Comparison of ENCODE assay signal across 8 mouse cellular contexts in genomic region chr1:186748724-186749653, GRCm38 (mm10). TPM values are rescaled to one million over a fixed set of nuclear protein-coding genes. Genes with fewer than 3 reads are reported as not detected.
DNase-seq lines count a peak whose midpoint lies in the region; ATAC-seq and TF ChIP-seq lines count a peak whose summit lies in the region.

TSS of gene Rrp15 (minus strand) at chr1:186749358.

- peak within 1 kb of the TSS; percentile 87 for H3K9ac ChIP-seq in hindbrain, postnatal 0 days (replicated peaks; ENCODE audit: low read length)

- H3K4me3 ChIP-seq in gastrocnemius, adult 2 months, result peak within 1 kb of the TSS; percentile 86
- peak within 1 kb of the TSS; percentile 69 for H3K4me3 ChIP-seq in hindbrain, postnatal 0 days (ENCODE audit: low read length)
- peak within 1 kb of the TSS; percentile 82 for H3K4me3 ChIP-seq in left cerebral cortex, adult 2 months

- peak; percentile 96 for DNase-seq in ZHBTc4 (ENCODE audit: low read depth, low spot score)
- DNase-seq in gastrocnemius, adult 2 months, result peak; percentile 88
- peak; percentile 93 for DNase-seq in hindbrain, postnatal 0 days (ENCODE audit: low spot score)
- peak; percentile 82 to 89 for DNase-seq in left cerebral cortex, adult 2 months (ENCODE audit: extremely low spot score in 1 of 2, low spot score in 2 of 2)
- DNase-seq in right cerebral cortex, adult 2 months (ENCODE audit: low spot score in 2 of 2), result peak; percentile 87 to 88
- peak; percentile 81 for DNase-seq in urinary bladder, postnatal 14 days (ENCODE audit: low spot score)

- WGBS in hindbrain, postnatal 0 days, result under 1% methylated on average over 46 of the region's 46 CpGs

- intact Hi-C loops in gastrocnemius, adult 2 months (cut with DNase I), result no loop called here
- intact Hi-C loops in left cerebral cortex, adult 2 months (cut with DNase I), result no loop called here

- H3K36me3 ChIP-seq in hindbrain, postnatal 0 days (ENCODE audit: insufficient read depth, low read length), result no peaks in the 10 kb centered on the region; the same call in 1 of the 2 replicates

- peak within 1 kb of the TSS; percentile 90 for H3K27ac ChIP-seq in gastrocnemius, adult 2 months
- peak within 1 kb of the TSS; percentile 89 for H3K27ac ChIP-seq in hindbrain, postnatal 0 days
- peak within 1 kb of the TSS; percentile 89 for H3K27ac ChIP-seq in left cerebral cortex, adult 2 months

- peak within 1 kb of the TSS; percentile 91 for H3K4me2 ChIP-seq in hindbrain, postnatal 0 days (ENCODE audit: low read depth, low read length)

- H3K27me3 ChIP-seq in hindbrain, postnatal 0 days (ENCODE audit: insufficient read depth, low read length), result no peaks in the 10 kb centered on the region

- H3K9me3 ChIP-seq in hindbrain, postnatal 0 days (ENCODE audit: low read length), result no peaks in the 10 kb centered on the region

- H3K4me1 ChIP-seq in hindbrain, postnatal 0 days (ENCODE audit: insufficient read depth, low read length), result peaks cover 17% of the 10 kb centered on the region; the same call in 1 of the 2 replicates

- no peak for TF ChIP-seq CTCF in gastrocnemius, adult 2 months (IDR thresholded peaks at IDR 0.05)
- TF ChIP-seq CTCF in hindbrain, postnatal 0 days (IDR thresholded peaks at IDR 0.05; ENCODE audit: low read depth), result no peak
- TF ChIP-seq CTCF in left cerebral cortex, adult 2 months (IDR thresholded peaks at IDR 0.05), result no peak

- peak; percentile 97 for ATAC-seq in common myeloid progenitor, adult 5-6 weeks (replicated peaks; ENCODE audit: low read depth, poor library complexity, severe bottlenecking)
- ATAC-seq in hindbrain, postnatal 0 days, result peak; percentile 95
- ATAC-seq in megakaryocyte, adult 5-6 weeks (ENCODE audit: poor library complexity, severe bottlenecking), result peak; percentile 98

RNA-seq across cellular contexts. Expression of gene Rrp15, which starts in this region (rescaled TPM):
- 147 and 148 TPM in 2 replicates for total RNA-seq in common myeloid progenitor, adult 5-6 weeks (2017)
- total RNA-seq in gastrocnemius, adult 2 months (2021), result 10 to 100 TPM; 12.1 to 13.7 TPM
- total RNA-seq in hindbrain, postnatal 0 days (2014; rRNA removed), result 5.4 and 10.4 TPM in 2 replicates
- polyA plus RNA-seq in hindbrain, postnatal 0 days (2015; fragmentation: Nextera tagmentation; extraction: Ambion mirVana), result 22.8 and 27.4 TPM in 2 replicates
- total RNA-seq in left cerebral cortex, adult 2 months (2021), result 10 to 100 TPM; 13.1 to 15.8 TPM
- 12.6 and 15.3 TPM in 2 replicates for total RNA-seq in megakaryocyte, adult 5-6 weeks (2015)
- total RNA-seq in megakaryocyte, adult 5-6 weeks (2017), result 26.1 and 37.9 TPM in 2 replicates

Comparison
In these comparisons a context has a peak if more than half of its experiments do, and no peak if none do; other contexts are left out.
1. Peak in every context shown above with its lines: DNase-seq, ATAC-seq, H3K4me3 ChIP-seq and H3K27ac ChIP-seq.